Mouse (Mus musculus): ENCODE data around the gene Tfpi. TPM values are rescaled to one million over a fixed set of nuclear protein-coding genes. Genes with fewer than 3 reads are reported as not detected.
"Not testable (repeated sequence)": the region's sequence is repeated elsewhere in the genome, so short reads cannot be mapped to it uniquely, and the experiment has no call there.

Gene Tfpi
- total and polyA plus RNA-seq, 3 experiments = 0.17 to 0.46 TPM; not detected in 1

- no peak for DNase-seq (ENCODE audit: extremely low read depth)
- Histone ChIP-seq H3K27me3 (replicated peaks) (no peaks in the 10 kb centered on the region), H3K9me3 (replicated peaks; ENCODE audit: low read length) (no peaks in the 10 kb centered on the region), H3K4me2 (ENCODE audit: insufficient read depth, low read depth, poor library complexity, severe bottlenecking) (no peak overlapping the region), H3K9ac (ENCODE audit: insufficient read depth, low read depth) (no peak overlapping the region), H3K27ac (ENCODE audit: insufficient read depth, low read depth) (no peak overlapping the region), H3K4me3 (replicated peaks in 1 of 3; ENCODE audit: low read depth in 2 of 3, low read length in 2 of 3, poor library complexity in 1 of 3) (no peak overlapping the region), H3K4me1 (ENCODE audit: control insufficient read depth in 1 of 2, insufficient read depth in 2 of 2) (peaks cover 0 to 11% of the 10 kb centered on the region in 2 experiments; a peak in 2 of 4 replicates), H3K79me2 (replicated peaks; ENCODE audit: control insufficient read depth, extremely low read depth, insufficient read depth, poor library complexity, severe bottlenecking) (no peaks in the 10 kb centered on the region), H3K36me3 (replicated peaks in 1 of 2; ENCODE audit: control insufficient read depth in 1 of 2, insufficient read depth in 1 of 2, low read length in 1 of 2) (no peaks in the 10 kb centered on the region)
- in situ Hi-C loops (cut with MboI; ENCODE audit: low pct_ligation_motif_present, low pct_unique_long_range_greater_than_20kb, low sequenced_read_pairs) (no loop called here), dilution Hi-C loops (cut with MboI; ENCODE audit: extremely low pct_ligation_motif_present, extremely low pct_unique_long_range_greater_than_20kb, low sequenced_read_pairs) (no loop called here)
- TF ChIP-seq MAZ (IDR thresholded peaks at IDR 0.05; ENCODE audit: low read depth, low read length) = no peak
- TF ChIP-seq POLR2A (IDR thresholded peaks at IDR 0.05; ENCODE audit: low read depth, low read length) = no peak
- no peak for TF ChIP-seq SMC3 (IDR thresholded peaks at IDR 0.05; ENCODE audit: low read depth, low read length)
- no peak for TF ChIP-seq TCF12 (IDR thresholded peaks at IDR 0.05; ENCODE audit: low read depth, low read length)
- no peak for TF ChIP-seq ELF1 (IDR thresholded peaks at IDR 0.05; ENCODE audit: low read depth, low read length)
- TF ChIP-seq IRF4 (IDR thresholded peaks at IDR 0.05; ENCODE audit: low read depth, low read length) = no peak
- TF ChIP-seq ETS1 (conservative IDR thresholded peaks at IDR 0.05; ENCODE audit: low read depth, low read length) = no peak
- no peak for TF ChIP-seq MYC (IDR thresholded peaks at IDR 0.05; ENCODE audit: low read depth, low read length)
- TF ChIP-seq ZKSCAN1 (IDR thresholded peaks at IDR 0.05; ENCODE audit: borderline replicate concordance, low read depth, low read length) = no peak
- no peak for TF ChIP-seq E2F4 (IDR thresholded peaks at IDR 0.05; ENCODE audit: insufficient replicate concordance, low read depth, low read length)
- TF ChIP-seq MEF2A (IDR thresholded peaks at IDR 0.05; ENCODE audit: borderline replicate concordance, low read depth, low read length) = no peak
- TF ChIP-seq PAX5 (IDR thresholded peaks at IDR 0.05; ENCODE audit: low read length) = no peak
- TF ChIP-seq CHD2 (IDR thresholded peaks at IDR 0.05; ENCODE audit: low read length) = no peak
- no peak for TF ChIP-seq ZC3H11A (IDR thresholded peaks at IDR 0.05; ENCODE audit: low read depth, low read length)
- TF ChIP-seq ZMIZ1 (IDR thresholded peaks at IDR 0.05; ENCODE audit: low read depth, low read length) = no peak
- TF ChIP-seq UBTF (IDR thresholded peaks at IDR 0.05; ENCODE audit: low read depth, low read length) = no peak
- TF ChIP-seq SIN3A (IDR thresholded peaks at IDR 0.05; ENCODE audit: low read length) = no peak
- no peak for TF ChIP-seq TBP (conservative IDR thresholded peaks at IDR 0.05; ENCODE audit: low read depth, low read length)
- no peak for TF ChIP-seq ZNF384 (IDR thresholded peaks at IDR 0.05; ENCODE audit: low read depth, low read length)
Observed at GRCm38 (mm10) chr2:84393236-84393635, 83.3 kb downstream of the Tfpi start.

DNA sequence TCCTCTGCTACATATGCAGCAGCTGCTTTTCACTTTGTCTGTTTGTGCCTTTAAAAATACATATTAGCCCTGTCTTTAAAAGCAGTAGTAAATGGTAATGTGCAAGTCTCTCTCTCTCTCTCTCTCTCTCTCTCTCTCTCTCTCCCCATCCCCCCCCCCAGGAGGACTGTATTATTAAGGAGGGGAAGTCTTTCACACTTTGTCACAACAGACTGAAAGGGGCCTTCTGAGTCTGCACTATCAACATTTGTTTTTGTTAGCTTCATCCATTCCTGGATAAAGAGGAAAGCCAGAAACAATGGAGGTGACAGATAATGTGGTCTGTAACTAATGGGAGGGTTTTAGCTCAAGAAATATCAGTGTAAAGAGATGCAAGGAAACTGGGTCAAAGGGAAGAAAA, 87.5 kb downstream of the Tfpi start:
- TF ChIP-seq ZMIZ1 (IDR thresholded peaks at IDR 0.05; ENCODE audit: low read depth, low read length) (no peak), RAD21 (IDR thresholded peaks at IDR 0.05; ENCODE audit: low read depth, low read length) (no peak), MAFK (IDR thresholded peaks at IDR 0.05; ENCODE audit: insufficient replicate concordance, low read length) (no peak), MEF2A (IDR thresholded peaks at IDR 0.05; ENCODE audit: borderline replicate concordance, low read depth, low read length) (no peak), E2F4 (IDR thresholded peaks at IDR 0.05; ENCODE audit: insufficient replicate concordance, low read depth, low read length) (no peak), MAZ (IDR thresholded peaks at IDR 0.05; ENCODE audit: low read depth, low read length) (no peak), MAX (IDR thresholded peaks at IDR 0.05; ENCODE audit: low read length) (no peak), MYC (IDR thresholded peaks at IDR 0.05; ENCODE audit: low read depth, low read length) (no peak)
- Histone ChIP-seq H3K4me3 (replicated peaks in 1 of 3; ENCODE audit: low read depth in 2 of 3, low read length in 2 of 3, poor library complexity in 1 of 3) (no peak overlapping the region), H3K4me2 (ENCODE audit: insufficient read depth, low read depth, poor library complexity, severe bottlenecking) (no peak overlapping the region), H3K79me2 (replicated peaks; ENCODE audit: control insufficient read depth, extremely low read depth, insufficient read depth, poor library complexity, severe bottlenecking) (no peaks in the 10 kb centered on the region), H3K4me1 (ENCODE audit: control insufficient read depth in 1 of 2, insufficient read depth in 2 of 2) (peaks cover 0 to 21% of the 10 kb centered on the region in 2 experiments; a peak in 2 of 4 replicates), H3K36me3 (replicated peaks in 1 of 2; ENCODE audit: control insufficient read depth in 1 of 2, insufficient read depth in 1 of 2, low read length in 1 of 2) (no peaks in the 10 kb centered on the region), H3K27me3 (replicated peaks) (no peaks in the 10 kb centered on the region), H3K9me3 (replicated peaks; ENCODE audit: low read length) (no peaks in the 10 kb centered on the region), H3K9ac (ENCODE audit: insufficient read depth, low read depth) (no peak overlapping the region), H3K27ac (ENCODE audit: insufficient read depth, low read depth) (no peak overlapping the region)
- DNase-seq (ENCODE audit: extremely low read depth) = no peak
- dilution Hi-C loops (cut with MboI; ENCODE audit: extremely low pct_ligation_motif_present, extremely low pct_unique_long_range_greater_than_20kb, low sequenced_read_pairs) (no loop called here), in situ Hi-C loops (cut with MboI; ENCODE audit: low pct_ligation_motif_present, low pct_unique_long_range_greater_than_20kb, low sequenced_read_pairs) (no loop called here)

- H3K79me2 ChIP-seq (replicated peaks; ENCODE audit: control insufficient read depth, extremely low read depth, insufficient read depth, poor library complexity, severe bottlenecking); H3K4me2 ChIP-seq (ENCODE audit: insufficient read depth, low read depth, poor library complexity, severe bottlenecking); H3K9me3 ChIP-seq (replicated peaks; ENCODE audit: low read length); H3K27ac ChIP-seq (ENCODE audit: insufficient read depth, low read depth); dilution Hi-C loops (cut with MboI; ENCODE audit: extremely low pct_ligation_motif_present, extremely low pct_unique_long_range_greater_than_20kb, low sequenced_read_pairs); H3K27me3 ChIP-seq (replicated peaks); H3K4me3 ChIP-seq (replicated peaks in 1 of 3; ENCODE audit: low read depth in 2 of 3, low read length in 2 of 3, poor library complexity in 1 of 3); H3K36me3 ChIP-seq (replicated peaks in 1 of 2; ENCODE audit: control insufficient read depth in 1 of 2, insufficient read depth in 1 of 2, low read length in 1 of 2); DNase-seq (ENCODE audit: extremely low read depth); H3K9ac ChIP-seq (ENCODE audit: insufficient read depth, low read depth); in situ Hi-C loops (cut with MboI; ENCODE audit: low pct_ligation_motif_present, low pct_unique_long_range_greater_than_20kb, low sequenced_read_pairs): not testable (repeated sequence)
- peaks cover 0 to 20% of the 10 kb centered on the region in 2 experiments; a peak in 2 of 4 replicates for H3K4me1 ChIP-seq (ENCODE audit: control insufficient read depth in 1 of 2, insufficient read depth in 2 of 2)
Observed at GRCm38 (mm10) chr2:84388537-84388936, 88.0 kb downstream of the Tfpi start.

Measured in CH12.LX (cell line).